Mouse (Mus musculus) CH12.LX (cell line): ENCODE data around the gene Hpse2. TPM values are rescaled to one million over a fixed set of nuclear protein-coding genes. Genes with fewer than 3 reads are reported as not detected.

Experiments
- DNase-seq: peaks from one replicate; pipeline ENCODE4 v3.0.0-alpha.2; 2013; ENCODE audit errors: extremely low read depth
- H3K27ac ChIP-seq: 2 replicates; pipeline ENCODE4 v1.5.1; 2012; ENCODE audit warnings: low read depth, mild to moderate bottlenecking, control low read depth, moderate library complexity; ENCODE audit not compliant: insufficient read depth
- H3K27me3 ChIP-seq: replicated peaks from 2 replicates; pipeline ENCODE3; 2012; ENCODE audit warnings: inconsistent platforms
- H3K36me3 ChIP-seq, 2 experiments: replicated peaks in 1 of 2; 2 replicates each; pipeline versions ENCODE3 to v1.6.1; 2012; ENCODE audit warnings: inconsistent platforms in 1 of 2, low read length in 1 of 2, mild to moderate bottlenecking in 1 of 2, mixed read lengths in 1 of 2, moderate library complexity in 1 of 2; ENCODE audit not compliant: control insufficient read depth in 1 of 2, insufficient read depth in 1 of 2
- H3K4me1 ChIP-seq, 2 experiments: 2 replicates each; pipeline ENCODE4 v1.6.1; 2012; ENCODE audit warnings: inconsistent platforms in 1 of 2, moderate library complexity in 1 of 2; ENCODE audit not compliant: insufficient read depth in 2 of 2, control insufficient read depth in 1 of 2
- H3K4me2 ChIP-seq: 2 replicates; pipeline ENCODE4 v1.6.1; 2012; ENCODE audit warnings: low read depth, mild to moderate bottlenecking, control low read depth; ENCODE audit not compliant: poor library complexity, insufficient read depth, severe bottlenecking
- H3K4me3 ChIP-seq, 3 experiments: fragments of 150-350 bp in 1 of 3; sonication (generic) in 1 of 3; replicated peaks in 1 of 3; 2 replicates each; pipeline versions ENCODE3 to v1.5.1; 2011 to 2012; ENCODE audit warnings: low read depth in 2 of 3, low read length in 2 of 3, mild to moderate bottlenecking in 2 of 3, moderate library complexity in 2 of 3, control low read depth in 1 of 3, improper control_type of control experiment in 1 of 3, inconsistent platforms in 1 of 3, mixed read lengths in 1 of 3; ENCODE audit not compliant: poor library complexity in 1 of 3
- H3K79me2 ChIP-seq: replicated peaks from 2 replicates; pipeline ENCODE4 v1.6.1; 2012; ENCODE audit warnings: mild to moderate bottlenecking, moderate library complexity; ENCODE audit not compliant: control insufficient read depth, poor library complexity, insufficient read depth, severe bottlenecking; ENCODE audit errors: extremely low read depth
- H3K9ac ChIP-seq: 2 replicates; pipeline ENCODE4 v1.6.1; 2012; ENCODE audit warnings: low read depth, mild to moderate bottlenecking, control low read depth, moderate library complexity; ENCODE audit not compliant: insufficient read depth
- H3K9me3 ChIP-seq: replicated peaks from 2 replicates; pipeline ENCODE3; 2012; ENCODE audit warnings: low read length, inconsistent platforms, mixed read lengths
- CHD1 ChIP-seq: IDR thresholded peaks from 2 replicates; pipeline ENCODE4 v1.6.1; 2012; ENCODE audit warnings: low read depth, low read length, improper control_type of control experiment, inconsistent platforms
- CHD2 ChIP-seq: IDR thresholded peaks from 2 replicates; pipeline ENCODE4 v1.6.1; 2011; ENCODE audit warnings: low read length, improper control_type of control experiment
- EP300 ChIP-seq: IDR thresholded peaks from 2 replicates; pipeline ENCODE4 v1.6.1; 2011; ENCODE audit warnings: low read length, improper control_type of control experiment
- ETS1 ChIP-seq: conservative IDR thresholded peaks from 2 replicates; pipeline ENCODE4 v1.6.1; 2012; ENCODE audit warnings: low read depth, mild to moderate bottlenecking, inconsistent platforms, low read length, improper control_type of control experiment, moderate library complexity
- HCFC1 ChIP-seq: IDR thresholded peaks from 2 replicates; pipeline ENCODE4 v1.6.1; 2012; ENCODE audit warnings: low read depth, mild to moderate bottlenecking, inconsistent platforms, low read length, improper control_type of control experiment
- JUN ChIP-seq: IDR thresholded peaks from 2 replicates; pipeline ENCODE4 v1.6.1; 2011; ENCODE audit warnings: low read depth, mild to moderate bottlenecking, low read length, improper control_type of control experiment, moderate library complexity; ENCODE audit not compliant: insufficient read depth
- KAT2A ChIP-seq: IDR thresholded peaks from 2 replicates; pipeline ENCODE4 v1.6.1; 2012; ENCODE audit warnings: low read length, improper control_type of control experiment, inconsistent platforms; ENCODE audit not compliant: insufficient replicate concordance
- MYC ChIP-seq: IDR thresholded peaks from 2 replicates; pipeline ENCODE4 v1.6.1; 2011; ENCODE audit warnings: low read depth, mild to moderate bottlenecking, improper control_type of control experiment, low read length
- NRF1 ChIP-seq: IDR thresholded peaks from 2 replicates; pipeline ENCODE4 v1.6.1; 2014; ENCODE audit warnings: low read depth, mild to moderate bottlenecking, inconsistent platforms, low read length, improper control_type of control experiment, moderate library complexity
- PAX5 ChIP-seq: IDR thresholded peaks from 2 replicates; pipeline ENCODE4 v1.6.1; 2012; ENCODE audit warnings: low read length, inconsistent platforms, mixed read lengths
- POLR2AphosphoS2 ChIP-seq: IDR thresholded peaks from 2 replicates; pipeline ENCODE4 v1.6.1; 2011; ENCODE audit warnings: low read depth, low read length, improper control_type of control experiment
- RAD21 ChIP-seq: IDR thresholded peaks from 2 replicates; pipeline ENCODE4 v1.6.1; 2011; ENCODE audit warnings: low read depth, mild to moderate bottlenecking, low read length, improper control_type of control experiment, moderate library complexity
- SMC3 ChIP-seq: IDR thresholded peaks from 2 replicates; pipeline ENCODE4 v1.6.1; 2011; ENCODE audit warnings: low read depth, low read length, improper control_type of control experiment
- TBP ChIP-seq: conservative IDR thresholded peaks from 2 replicates; pipeline ENCODE4 v1.6.1; 2011; ENCODE audit warnings: low read depth, low read length, improper control_type of control experiment
- UBTF ChIP-seq: IDR thresholded peaks from 2 replicates; pipeline ENCODE4 v1.6.1; 2012; ENCODE audit warnings: low read depth, mild to moderate bottlenecking, inconsistent platforms, low read length, improper control_type of control experiment, moderate library complexity
- USF2 ChIP-seq: conservative IDR thresholded peaks from 2 replicates; pipeline ENCODE4 v1.6.1; 2011; ENCODE audit warnings: low read depth, low read length, improper control_type of control experiment
- ZKSCAN1 ChIP-seq: IDR thresholded peaks from 2 replicates; pipeline ENCODE4 v1.6.1; 2012; ENCODE audit warnings: low read depth, inconsistent platforms, low read length, improper control_type of control experiment, borderline replicate concordance
- ZMIZ1 ChIP-seq: IDR thresholded peaks from 2 replicates; pipeline ENCODE4 v1.6.1; 2012; ENCODE audit warnings: low read depth, mild to moderate bottlenecking, inconsistent platforms, low read length, improper control_type of control experiment
- ZNF384 ChIP-seq: IDR thresholded peaks from 2 replicates; pipeline ENCODE4 v1.6.1; 2012; ENCODE audit warnings: low read depth, low read length, improper control_type of control experiment, inconsistent platforms
- dilution Hi-C: fragments of 300-500 bp; cut with MboI; formaldehyde crosslinking; loops from 2 replicates; pipeline ENCODE4 v1.14.3; 2020; ENCODE audit warnings: low sequenced_read_pairs; ENCODE audit not compliant: extremely low pct_unique_long_range_greater_than_20kb, extremely low pct_ligation_motif_present
- in situ Hi-C: fragments of 300-500 bp; cut with MboI; formaldehyde crosslinking; loops from 3 replicates; pipeline ENCODE4 v1.14.3; 2019; ENCODE audit warnings: low sequenced_read_pairs, low pct_ligation_motif_present, low pct_unique_long_range_greater_than_20kb, mixed read lengths
- polyA plus RNA-seq: library from polyadenylated mRNA; unstranded; fragments of >175 nt; gene quantifications from 2 replicates; pipeline ENCODE4 v1.2.1, GENCODE M21; 2012; ENCODE audit warnings: low read depth; ENCODE audit not compliant: insufficient read length
- total RNA-seq, 2 experiments: library from RNA; depleted of rRNA; stranded (reverse); fragments of 300-350 nt in 1 of 2; fragments of >200 nt in 1 of 2; gene quantifications; 2 replicates each; pipeline ENCODE4 v1.2.3; 2012 to 2014

Gene Hpse2
- total and polyA plus RNA-seq, 3 experiments: not detected

DNA sequence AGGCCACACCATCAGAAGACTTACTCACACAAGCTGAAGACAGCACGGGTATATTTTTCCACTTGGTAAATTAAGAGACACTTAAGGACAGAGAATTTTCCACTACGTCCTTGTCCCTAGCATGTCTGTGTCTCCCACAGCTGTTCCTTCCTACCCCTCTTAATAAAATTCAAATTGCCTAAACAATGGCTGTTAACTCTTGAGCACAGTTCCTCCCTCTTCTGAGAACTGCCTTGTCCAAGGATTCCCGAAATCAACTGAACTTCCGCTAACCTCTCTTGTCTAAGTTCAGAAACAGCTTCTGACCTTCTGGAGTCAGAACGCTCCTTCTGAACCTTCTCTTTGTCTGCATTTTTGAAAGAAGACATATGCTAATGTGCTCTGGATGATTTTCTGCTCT, 496.6 kb downstream of the Hpse2 start:
- Histone ChIP-seq H3K4me2 (no peak overlapping the region), H3K79me2 (no peaks in the 10 kb centered on the region), H3K4me1 (peaks cover 0 to 24% of the 10 kb centered on the region in 2 experiments; a peak in 2 of 4 replicates), H3K9me3 (no peaks in the 10 kb centered on the region), H3K27ac (no peak overlapping the region), H3K4me3 (no peak overlapping the region), H3K36me3 (no peaks in the 10 kb centered on the region)
- dilution Hi-C loops: no loop called here
- no peak for DNase-seq
- TF ChIP-seq POLR2AphosphoS2 (no peak), SMC3 (no peak), KAT2A (no peak), ZKSCAN1 (no peak), HCFC1 (no peak), EP300 (no peak), ETS1 (no peak), NRF1 (no peak), PAX5 (no peak), MYC (no peak)
- TF ChIP-seq, all 38 proteins: peak for 0
- no peaks in the 10 kb centered on the region for H3K27me3 ChIP-seq
- no peak overlapping the region for H3K9ac ChIP-seq
- in situ Hi-C loops: no loop called here

DNA sequence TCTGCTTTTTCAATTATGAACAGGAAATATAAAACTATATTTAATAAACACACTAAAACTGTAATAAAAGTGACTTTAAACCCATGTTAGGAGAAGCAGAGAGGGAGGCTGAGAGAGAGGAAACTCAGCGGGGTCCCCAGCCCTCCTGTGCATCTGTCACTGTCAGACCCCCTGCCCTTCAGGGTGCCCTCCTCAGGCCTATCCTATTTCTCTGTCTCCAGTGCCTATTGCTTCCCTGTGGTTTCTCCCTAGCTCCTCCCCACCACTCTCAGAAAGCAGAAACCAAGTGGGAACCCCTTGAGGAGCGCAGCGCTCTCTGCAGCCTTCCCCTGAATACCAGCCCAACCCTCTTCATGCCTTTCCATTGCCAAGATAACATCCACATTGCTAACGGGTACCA, 510.5 kb downstream of the Hpse2 start:
- Histone ChIP-seq H3K27me3 (no peaks in the 10 kb centered on the region), H3K36me3 (no peaks in the 10 kb centered on the region), H3K9me3 (no peaks in the 10 kb centered on the region), H3K79me2 (no peaks in the 10 kb centered on the region), H3K4me1 (no peaks in the 10 kb centered on the region), H3K4me3 (no peak overlapping the region), H3K27ac (no peak overlapping the region), H3K9ac (no peak overlapping the region), H3K4me2 (no peak overlapping the region)
- DNase-seq: no peak
- TF ChIP-seq RAD21 (no peak), EP300 (no peak), TBP (no peak), MYC (no peak), ZMIZ1 (no peak), JUN (no peak), CHD1 (no peak), KAT2A (no peak), ZNF384 (no peak), USF2 (no peak), UBTF (no peak), CHD2 (no peak)
- dilution Hi-C loops (no loop called here), in situ Hi-C loops (no loop called here)
